Mouse (Mus musculus): ENCODE measurements around the gene Cfc1.

DNA sequence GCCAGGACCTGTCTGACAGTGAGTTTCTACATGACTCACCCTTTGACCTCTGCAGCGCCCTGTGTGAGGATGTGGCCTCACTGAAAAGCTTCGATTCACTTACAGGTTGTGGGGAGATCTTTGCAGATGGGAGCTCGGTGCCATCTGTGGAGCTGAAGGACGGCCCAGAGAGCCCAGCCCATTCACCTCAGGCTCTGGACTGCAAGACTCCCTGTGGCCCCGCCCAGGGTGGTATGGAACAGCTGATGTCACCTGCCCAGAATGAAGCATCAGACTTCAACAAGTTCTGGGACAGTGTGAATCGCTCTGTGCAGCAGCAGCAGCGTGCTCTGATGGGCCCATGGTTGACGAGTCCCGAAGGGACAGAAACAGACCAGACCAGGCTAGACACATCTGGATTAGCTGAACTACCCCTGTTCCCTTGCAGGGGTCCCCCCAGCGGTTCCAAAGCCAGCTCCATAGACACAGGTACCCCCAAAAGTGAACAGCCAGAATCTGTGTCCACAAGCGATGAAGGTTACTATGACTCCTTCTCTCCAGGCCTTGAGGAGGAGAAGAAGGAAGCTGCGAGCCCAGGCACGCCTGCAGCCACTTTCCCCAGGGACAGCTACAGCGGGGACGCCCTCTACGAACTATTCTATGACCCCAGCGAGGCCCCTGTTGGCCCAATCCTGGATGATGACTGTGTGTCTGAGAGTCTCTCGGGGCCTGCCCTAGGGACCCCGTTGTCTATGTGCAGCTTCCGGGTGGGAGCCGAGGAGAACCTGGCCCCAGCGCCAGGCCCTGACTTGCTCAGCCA lies 52.0 kb downstream of the Cfc1 start:
- TF ChIP-seq TBP (IDR thresholded peaks at IDR 0.05; ENCODE audit: low read depth, low read length) (no peak), MAX (IDR thresholded peaks at IDR 0.05; ENCODE audit: low read length) (no peak)
